Mouse (Mus musculus) neutrophil, adult 83 days (primary cell): ENCODE measurements around the gene Abhd14a. TPM values are rescaled to one million over a fixed set of nuclear protein-coding genes. Genes with fewer than 3 reads are reported as not detected.

Experiments
- total RNA-seq, 2 experiments: library from RNA; stranded (reverse); gene quantifications; one replicate each; pipeline ENCODE4 v1.2.4; 2023

Abhd14a gene
- total RNA-seq, result 1 to 10 TPM; 1.8 to 1.9 TPM

GRCm38 (mm10) chr9:106447348-106447747 lies at the start of gene Abhd14a, which contains the start of gene Abhd14b:
Gene Abhd14a (minus strand): TSS chr9:106447678.
Gene Abhd14b (plus strand): TSS chr9:106447459.

GRCm38 (mm10) chr9:106476924-106477484 lies 29.5 kb upstream of the Abhd14a start, which contains the start of gene Parp3:
Gene Parp3 (minus strand): TSS chr9:106476949.

GRCm38 (mm10) chr9:106475663-106476001 lies 28.2 kb upstream of the Abhd14a start, which contains the start of gene Rrp9:
Gene Rrp9 (plus strand): TSS chr9:106475963.

GRCm38 (mm10) chr9:106465571-106466200 lies 18.2 kb upstream of the Abhd14a start, which contains the start of gene Gpr62:
Gene Gpr62 (minus strand): TSS chr9:106465938.

GRCm38 (mm10) chr9:106453271-106454070 lies 6.0 kb upstream of the Abhd14a start, which contains the start of gene Pcbp4:
Gene Pcbp4 (plus strand): TSS chr9:106453291.

GRCm38 (mm10) chr9:106429221-106430014 lies 18.1 kb downstream of the Abhd14a start, which contains the start of gene Rpl29:
Gene Rpl29 (plus strand): TSS chr9:106429454.

Other genes with a start within 250 kb of the Abhd14a start
- 100 to 1,000 TPM; 132 to 139 TPM for gene Ppm1m, start 247.9 kb downstream of the Abhd14a start, total RNA-seq
- 100 to 1,000 TPM; 166 to 171 TPM for gene Twf2, start 244.6 kb downstream of the Abhd14a start, total RNA-seq
- 10 to 100 TPM; 14.7 to 15.4 TPM for gene Tlr9, start 225.1 kb downstream of the Abhd14a start, total RNA-seq
- 100 to 1,000 TPM; 215 to 220 TPM for gene Alas1, start 199.0 kb downstream of the Abhd14a start, total RNA-seq
- gene Poc1a, start 166.6 kb downstream of the Abhd14a start, total RNA-seq, result 10 to 100 TPM; 17.3 to 17.5 TPM
- 10 to 100 TPM; 22.1 to 25.2 TPM for gene Dusp7, start 79.0 kb downstream of the Abhd14a start, total RNA-seq
- 100 to 1,000 TPM; 320 to 397 TPM for gene Rpl29, start 18.2 kb downstream of the Abhd14a start, total RNA-seq
- gene Acy1, start 9.4 kb downstream of the Abhd14a start, total RNA-seq, result 1 to 10 TPM; 4.6 to 5.3 TPM
- 1 to 10 TPM; 1.2 to 1.3 TPM for gene Abhd14b, start 219 bp downstream of the Abhd14a start, total RNA-seq
- 1 to 10 TPM; 1.6 to 2.2 TPM for gene Pcbp4, start 5.6 kb upstream of the Abhd14a start, total RNA-seq
- gene Gpr62, start 18.3 kb upstream of the Abhd14a start, total RNA-seq, result not detected
- 10 to 100 TPM in 1 of 2 experiments, 1 to 10 TPM in 1; 8.3 to 13.0 TPM for gene Rrp9, start 28.3 kb upstream of the Abhd14a start, total RNA-seq
- gene Parp3, start 29.3 kb upstream of the Abhd14a start, total RNA-seq, result 10 to 100 TPM; 12.8 to 18.8 TPM
- gene Iqcf1, start 52.3 kb upstream of the Abhd14a start, total RNA-seq, result not detected
- not detected for gene Iqcf5, start 66.9 kb upstream of the Abhd14a start, total RNA-seq
- not detected for gene Iqcf3, start 114.0 kb upstream of the Abhd14a start, total RNA-seq
- not detected for gene Iqcf4, start 123.3 kb upstream of the Abhd14a start, total RNA-seq
- gene Iqcf6, start 178.9 kb upstream of the Abhd14a start, total RNA-seq, result not detected
- gene Grm2, start 208.4 kb upstream of the Abhd14a start, total RNA-seq, result not detected
- 1 to 10 TPM; 6.7 to 7.8 TPM for gene Tex264, start 238.2 kb upstream of the Abhd14a start, total RNA-seq